In the genomic region with DNA sequence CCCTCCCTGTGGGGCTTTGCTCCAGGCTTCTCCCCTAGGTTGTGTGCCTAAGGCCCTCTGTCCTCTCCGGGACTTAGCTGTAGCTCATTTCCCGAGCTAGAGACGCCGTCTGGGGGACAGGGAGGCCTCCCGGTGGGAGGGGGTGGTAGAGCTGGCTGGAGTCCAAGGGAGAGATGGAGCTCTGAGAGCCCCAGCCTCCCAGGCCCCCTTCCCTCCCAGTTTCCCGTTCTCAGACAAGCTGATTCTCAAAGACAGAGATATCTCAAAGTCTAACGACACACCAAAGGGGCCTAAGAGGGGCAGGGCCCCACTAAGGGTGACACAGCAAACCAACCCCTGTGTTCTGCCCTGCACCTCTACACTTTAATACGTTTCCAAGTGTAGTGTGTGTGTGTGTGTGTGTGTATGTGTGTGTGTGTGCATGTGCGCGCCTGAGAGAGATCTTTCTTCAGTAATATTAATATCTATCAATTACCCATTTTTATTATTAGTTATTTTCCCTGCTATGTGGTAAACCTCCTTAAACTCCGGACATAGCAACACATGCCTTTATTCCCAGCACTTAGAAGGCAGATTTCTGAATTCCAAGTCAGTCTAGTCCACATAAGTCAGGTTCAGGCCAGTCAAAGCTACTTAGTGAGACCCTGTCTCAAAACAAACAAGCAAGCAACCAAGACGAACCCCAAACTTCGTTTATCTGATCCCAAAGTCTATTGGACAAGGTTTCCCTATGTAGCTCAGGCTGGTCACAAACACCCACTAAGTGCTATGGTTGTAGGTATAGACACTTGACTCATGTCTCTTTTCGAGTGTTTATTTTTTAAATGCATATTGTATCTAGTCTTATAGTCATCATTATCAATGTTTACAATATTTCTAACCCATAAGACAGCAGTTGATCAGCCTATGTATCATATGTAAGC, we compare ENCODE assay signal across 8 mouse cellular contexts. TPM values are rescaled to one million over a fixed set of nuclear protein-coding genes. Genes with fewer than 3 reads are reported as not detected.
A peak's percentile ranks its signal among the peaks of the same experiment; 100 is the strongest.
DNase-seq lines count a peak whose midpoint lies in the region; ATAC-seq and TF ChIP-seq lines count a peak whose summit lies in the region.

No protein-coding gene starts in this region.

- TF ChIP-seq EP300 in MEL (IDR thresholded peaks at IDR 0.05; ENCODE audit: low read depth in 1 of 2, low read length in 2 of 2): peak; percentile 83 to 90
- TF ChIP-seq EP300 in liver, embryonic 14.5 days (IDR thresholded peaks at IDR 0.05; ENCODE audit: low read depth): peak; percentile 62

- peak; percentile 31 for DNase-seq in gastrocnemius, postnatal 14 days
- no peak for DNase-seq in gastrocnemius, postnatal 4 days (ENCODE audit: low spot score in 2 of 2)
- DNase-seq in MEL (ENCODE audit: low read depth, low spot score): peak; percentile 95
- DNase-seq in forebrain, embryonic 11.5 days (ENCODE audit: low spot score): peak; percentile 71
- DNase-seq in liver, embryonic 14.5 days (ENCODE audit: low read depth in 3 of 3, low spot score in 3 of 3): peak; percentile 77 to 80 (median 80)
- DNase-seq in urinary bladder, postnatal 10 days (ENCODE audit: low spot score): no peak

- no peak for TF ChIP-seq RAD21 in MEL (IDR thresholded peaks at IDR 0.05; ENCODE audit: low read depth, low read length)

- ATAC-seq in forebrain, embryonic 11.5 days (replicated peaks; ENCODE audit: low FRiP score): peak; percentile 34; the same call in 1 of the 2 replicates
- ATAC-seq in hindbrain, embryonic 16.5 days: peak; percentile 15
- peak; percentile 73 for ATAC-seq in liver, embryonic 14.5 days (ENCODE audit: insufficient read depth)
- ATAC-seq in neural tube, embryonic 13.5 days (ENCODE audit: low read depth): peak; percentile 8; the same call in 1 of the 2 replicates

- TF ChIP-seq POLR2A in MEL (IDR thresholded peaks at IDR 0.05; ENCODE audit: control insufficient read depth in 1 of 2, insufficient read depth in 1 of 2, low read depth in 1 of 2, low read length in 2 of 2, poor library complexity in 1 of 2): peak; percentile 6 to 69; a peak in 3 of 4 replicates

- 37% methylated on average over 14 of the region's 14 CpGs for WGBS in forebrain, embryonic 11.5 days
- 36% methylated on average over 14 of the region's 14 CpGs for WGBS in hindbrain, embryonic 16.5 days
- 7% methylated on average over 14 of the region's 14 CpGs for WGBS in liver, embryonic 14.5 days (ENCODE audit: insufficient replicate concordance)
- 32% methylated on average over 14 of the region's 14 CpGs for WGBS in neural tube, embryonic 13.5 days

- H3K9ac ChIP-seq in MEL (ENCODE audit: control insufficient read depth, low read depth, low read length, poor library complexity, severe bottlenecking): peak overlapping the region; percentile 92
- H3K9ac ChIP-seq in forebrain, embryonic 11.5 days (ENCODE audit: low read length): peak overlapping the region; percentile 48
- H3K9ac ChIP-seq in hindbrain, embryonic 16.5 days (ENCODE audit: low read depth, low read length): peak overlapping the region; percentile 74
- peak overlapping the region; percentile 96 for H3K9ac ChIP-seq in liver, embryonic 14.5 days (replicated peaks)
- peak overlapping the region; percentile 66 for H3K9ac ChIP-seq in neural tube, embryonic 13.5 days

- peak overlapping the region; percentile 82 for H3K4me2 ChIP-seq in forebrain, embryonic 11.5 days (ENCODE audit: low read depth, low read length, severe bottlenecking)
- peak overlapping the region; percentile 90 for H3K4me2 ChIP-seq in hindbrain, embryonic 16.5 days (ENCODE audit: low read length)
- peak overlapping the region; percentile 100 for H3K4me2 ChIP-seq in liver, embryonic 14.5 days (ENCODE audit: low read depth)
- H3K4me2 ChIP-seq in neural tube, embryonic 13.5 days: peak overlapping the region; percentile 63

- H3K79me2 ChIP-seq in MEL (ENCODE audit: control insufficient read depth, insufficient read depth, low read length, poor library complexity): peaks cover 9% of the 10 kb centered on the region; the same call in 1 of the 2 replicates

- H3K27me3 ChIP-seq in MEL (ENCODE audit: control insufficient read depth in 1 of 2, insufficient read depth in 2 of 2, low read length in 2 of 2): no peaks in the 10 kb centered on the region
- H3K27me3 ChIP-seq in forebrain, embryonic 11.5 days (ENCODE audit: control insufficient read depth, insufficient read depth, low read length): no peaks in the 10 kb centered on the region
- H3K27me3 ChIP-seq in hindbrain, embryonic 16.5 days (replicated peaks; ENCODE audit: control insufficient read depth, insufficient read depth, low read length): peaks cover 3% of the 10 kb centered on the region; the same call in 1 of the 2 replicates
- no peaks in the 10 kb centered on the region for H3K27me3 ChIP-seq in liver, embryonic 14.5 days (ENCODE audit: control insufficient read depth, insufficient read depth, low read length)
- H3K27me3 ChIP-seq in neural tube, embryonic 13.5 days: peaks cover 9% of the 10 kb centered on the region

- H3K9me3 ChIP-seq in MEL (replicated peaks; ENCODE audit: insufficient read depth, low read length): no peaks in the 10 kb centered on the region
- no peaks in the 10 kb centered on the region for H3K9me3 ChIP-seq in forebrain, embryonic 11.5 days (ENCODE audit: control insufficient read depth, low read length)
- H3K9me3 ChIP-seq in hindbrain, embryonic 16.5 days (ENCODE audit: control insufficient read depth, low read length): no peaks in the 10 kb centered on the region
- H3K9me3 ChIP-seq in liver, embryonic 14.5 days (ENCODE audit: control insufficient read depth, low read length): no peaks in the 10 kb centered on the region
- H3K9me3 ChIP-seq in neural tube, embryonic 13.5 days: no peaks in the 10 kb centered on the region

- peak overlapping the region; percentile 99 for H3K27ac ChIP-seq in MEL (ENCODE audit: control insufficient read depth, low read depth, low read length)
- H3K27ac ChIP-seq in forebrain, embryonic 11.5 days (ENCODE audit: low read depth, low read length): peak overlapping the region; percentile 62
- peak overlapping the region; percentile 81 for H3K27ac ChIP-seq in hindbrain, embryonic 16.5 days (ENCODE audit: low read depth, low read length)
- peak overlapping the region; percentile 99 for H3K27ac ChIP-seq in liver, embryonic 14.5 days
- H3K27ac ChIP-seq in neural tube, embryonic 13.5 days (replicated peaks): peak overlapping the region; percentile 69

- H3K36me3 ChIP-seq in MEL (ENCODE audit: control insufficient read depth in 1 of 2, insufficient read depth in 2 of 2, low read length in 2 of 2): peaks cover 0 to 24% of the 10 kb centered on the region in 2 experiments; a peak in 3 of 4 replicates
- no peaks in the 10 kb centered on the region for H3K36me3 ChIP-seq in forebrain, embryonic 11.5 days (ENCODE audit: control insufficient read depth, insufficient read depth, low read length)
- H3K36me3 ChIP-seq in hindbrain, embryonic 16.5 days (ENCODE audit: control insufficient read depth, insufficient read depth, low read length): no peaks in the 10 kb centered on the region
- no peaks in the 10 kb centered on the region; the same call in 1 of the 2 replicates for H3K36me3 ChIP-seq in liver, embryonic 14.5 days (replicated peaks; ENCODE audit: control insufficient read depth, insufficient read depth, low read depth)
- peaks cover 5% of the 10 kb centered on the region; the same call in 1 of the 2 replicates for H3K36me3 ChIP-seq in neural tube, embryonic 13.5 days

- intact Hi-C loops in gastrocnemius, postnatal 14 days (cut with DNase I; ENCODE audit: low total_unique reads): no loop called here

- peak overlapping the region; percentile 55 to 70 for H3K4me3 ChIP-seq in MEL (ENCODE audit: control insufficient read depth in 1 of 2, insufficient read depth in 1 of 2, low read depth in 2 of 2, low read length in 2 of 2)
- H3K4me3 ChIP-seq in forebrain, embryonic 11.5 days (ENCODE audit: low read depth, low read length): peak overlapping the region; percentile 42
- peak overlapping the region; percentile 54 for H3K4me3 ChIP-seq in hindbrain, embryonic 16.5 days (ENCODE audit: low read length)
- H3K4me3 ChIP-seq in liver, embryonic 14.5 days (ENCODE audit: insufficient read depth in 1 of 2, low read depth in 2 of 2, low read length in 2 of 2): peak overlapping the region; percentile 74 to 87
- peak overlapping the region; percentile 41 for H3K4me3 ChIP-seq in neural tube, embryonic 13.5 days

- no peak for TF ChIP-seq CTCF in MEL (IDR thresholded peaks at IDR 0.05 in 2 of 3, conservative IDR thresholded peaks at IDR 0.05 in 1 of 3; ENCODE audit: control insufficient read depth in 1 of 3, insufficient read depth in 1 of 3, low read depth in 2 of 3, low read length in 3 of 3, poor library complexity in 1 of 3, severe bottlenecking in 1 of 3)
- no peak for TF ChIP-seq CTCF in liver, embryonic 14.5 days (IDR thresholded peaks at IDR 0.05; ENCODE audit: low read depth)

- H3K4me1 ChIP-seq in MEL (ENCODE audit: control insufficient read depth in 1 of 2, insufficient read depth in 2 of 2, low read length in 2 of 2): peaks cover 8 to 32% of the 10 kb centered on the region in 2 experiments
- H3K4me1 ChIP-seq in forebrain, embryonic 11.5 days (replicated peaks; ENCODE audit: control insufficient read depth, insufficient read depth, low read length): peaks cover 25% of the 10 kb centered on the region; the same call in 1 of the 2 replicates
- peaks cover 18% of the 10 kb centered on the region for H3K4me1 ChIP-seq in hindbrain, embryonic 16.5 days (ENCODE audit: control insufficient read depth, insufficient read depth, low read depth, low read length)
- H3K4me1 ChIP-seq in liver, embryonic 14.5 days (replicated peaks; ENCODE audit: control insufficient read depth in 2 of 2, insufficient read depth in 2 of 2, low read length in 1 of 2): peaks cover 43 to 56% of the 10 kb centered on the region in 2 experiments
- H3K4me1 ChIP-seq in neural tube, embryonic 13.5 days (replicated peaks): peaks cover 59% of the 10 kb centered on the region

RNA-seq across cellular contexts. Expression of gene Hif3a, which starts 5.4 kb away (rescaled TPM):
- 1 to 10 TPM; 1.6 to 6.0 TPM for total RNA-seq in gastrocnemius, postnatal 14 days (2021)
- total RNA-seq in gastrocnemius, postnatal 4 days (2021): 1 to 10 TPM; 6.6 to 8.1 TPM
- 8.0 and 9.6 TPM in 2 replicates for total RNA-seq in MEL (2012; rRNA removed)
- polyA plus RNA-seq in MEL (2012; ENCODE audit: insufficient read depth in 1 of 2, insufficient read length in 2 of 2, low read depth in 1 of 2, low replicate concordance in 2 of 2, missing spikeins in 1 of 2): 10 to 100 TPM in 1 of 2 experiments, not detected in 1; 37.9 TPM
- 8.6 and 10.4 TPM in 2 replicates for polyA plus RNA-seq in forebrain, embryonic 11.5 days (2014; fragmentation: Nextera tagmentation; extraction: Ambion mirVana)
- 6.9 and 8.9 TPM in 2 replicates for polyA plus RNA-seq in hindbrain, embryonic 16.5 days (2015; fragmentation: Nextera tagmentation; extraction: Ambion mirVana)
- polyA plus RNA-seq in liver, embryonic 14.5 days (2012; rRNA removed): 9.8 and 12.2 TPM in 2 replicates
- 22.8 and 23.9 TPM in 2 replicates for polyA plus RNA-seq in liver, embryonic 14.5 days (2014; fragmentation: Nextera tagmentation; extraction: Ambion mirVana)
- 4.3 and 5.2 TPM in 2 replicates for polyA plus RNA-seq in neural tube, embryonic 13.5 days (2015; fragmentation: Nextera tagmentation; extraction: Ambion mirVana)

RNA-seq across cellular contexts. Expression of gene Psg16, which starts 17.0 kb away (rescaled TPM):
- total RNA-seq in gastrocnemius, postnatal 14 days (2021): under 1 TPM; 0.04 to 0.09 TPM
- total RNA-seq in gastrocnemius, postnatal 4 days (2021): under 1 TPM; 0.05 to 0.20 TPM
- 0.23 and 0.36 TPM in 2 replicates for total RNA-seq in MEL (2012; rRNA removed)
- polyA plus RNA-seq in MEL (2012; ENCODE audit: insufficient read depth in 1 of 2, insufficient read length in 2 of 2, low read depth in 1 of 2, low replicate concordance in 2 of 2, missing spikeins in 1 of 2): under 1 TPM in 1 of 2 experiments, not detected in 1; 0.67 TPM
- 0.39 TPM in 1 of 2 replicates, not detected in the other for polyA plus RNA-seq in forebrain, embryonic 11.5 days (2014; fragmentation: Nextera tagmentation; extraction: Ambion mirVana)
- polyA plus RNA-seq in hindbrain, embryonic 16.5 days (2015; fragmentation: Nextera tagmentation; extraction: Ambion mirVana): 5.0 and 5.6 TPM in 2 replicates
- 0.02 and 0.18 TPM in 2 replicates for polyA plus RNA-seq in liver, embryonic 14.5 days (2012; rRNA removed)
- 0.08 TPM in 2 replicates for polyA plus RNA-seq in liver, embryonic 14.5 days (2014; fragmentation: Nextera tagmentation; extraction: Ambion mirVana)
- 1.2 and 1.6 TPM in 2 replicates for polyA plus RNA-seq in neural tube, embryonic 13.5 days (2015; fragmentation: Nextera tagmentation; extraction: Ambion mirVana)

RNA-seq across cellular contexts. Expression of gene Ppp5c, which starts 29.1 kb away (rescaled TPM):
- total RNA-seq in gastrocnemius, postnatal 14 days (2021): 10 to 100 TPM; 56.3 to 67.8 TPM
- 10 to 100 TPM; 72.9 to 84.4 TPM for total RNA-seq in gastrocnemius, postnatal 4 days (2021)
- total RNA-seq in MEL (2012; rRNA removed): 94.2 and 101 TPM in 2 replicates
- 100 to 1,000 TPM; 178 to 249 TPM for polyA plus RNA-seq in MEL (2012; ENCODE audit: insufficient read depth in 1 of 2, insufficient read length in 2 of 2, low read depth in 1 of 2, low replicate concordance in 2 of 2, missing spikeins in 1 of 2)
- 123 and 132 TPM in 2 replicates for polyA plus RNA-seq in forebrain, embryonic 11.5 days (2014; fragmentation: Nextera tagmentation; extraction: Ambion mirVana)
- polyA plus RNA-seq in hindbrain, embryonic 16.5 days (2015; fragmentation: Nextera tagmentation; extraction: Ambion mirVana): 132 and 138 TPM in 2 replicates
- 61.7 and 68.3 TPM in 2 replicates for polyA plus RNA-seq in liver, embryonic 14.5 days (2012; rRNA removed)
- 38.5 and 42.8 TPM in 2 replicates for polyA plus RNA-seq in liver, embryonic 14.5 days (2014; fragmentation: Nextera tagmentation; extraction: Ambion mirVana)
- polyA plus RNA-seq in neural tube, embryonic 13.5 days (2015; fragmentation: Nextera tagmentation; extraction: Ambion mirVana): 116 and 127 TPM in 2 replicates

Comparison
In these comparisons a context has a peak if more than half of its experiments do, and no peak if none do; other contexts are left out.
1. DNase-seq: peak in gastrocnemius, postnatal 14 days (single experiment), MEL (single experiment), forebrain, embryonic 11.5 days (single experiment) and liver, embryonic 14.5 days (3 of 3); none in gastrocnemius, postnatal 4 days (0 of 2) and urinary bladder, postnatal 10 days (single experiment).
2. ATAC-seq: peak in every context shown above with its lines; median percentile 73 in liver, embryonic 14.5 days; 34 in forebrain, embryonic 11.5 days; 15 in hindbrain, embryonic 16.5 days; 8 in neural tube, embryonic 13.5 days.
3. Peak in every context shown above with its lines, with median percentiles within 50 percentile points of each other: H3K27ac ChIP-seq, H3K4me3 ChIP-seq, H3K9ac ChIP-seq and H3K4me2 ChIP-seq.